Mouse (Mus musculus): ENCODE measurements around the gene Srcin1. TPM values are rescaled to one million over a fixed set of nuclear protein-coding genes. Genes with fewer than 3 reads are reported as not detected.

Srcin1 gene
- total RNA-seq, 2 experiments from 2014 or later: not detected

GRCm38 (mm10) chr11:97556569-97557408 is 19.2 kb downstream of the Srcin1 start:
- ATAC-seq (replicated peaks; ENCODE audit: poor library complexity): peak; percentile 83

GRCm38 (mm10) chr11:97555144-97555543 is 20.8 kb downstream of the Srcin1 start:
- no peak for ATAC-seq (replicated peaks; ENCODE audit: poor library complexity)

GRCm38 (mm10) chr11:97552151-97552550 is 23.8 kb downstream of the Srcin1 start:
- no peak for ATAC-seq (replicated peaks; ENCODE audit: poor library complexity)

GRCm38 (mm10) chr11:97548757-97549156 is 27.2 kb downstream of the Srcin1 start:
- ATAC-seq (replicated peaks; ENCODE audit: poor library complexity): no peak

GRCm38 (mm10) chr11:97547957-97548706 is 27.9 kb downstream of the Srcin1 start:
- no peak for ATAC-seq (replicated peaks; ENCODE audit: poor library complexity)

- no peak for ATAC-seq (replicated peaks; ENCODE audit: poor library complexity)
Measured at GRCm38 (mm10) chr11:97546804-97547411, 29.1 kb downstream of the Srcin1 start.

- peak; percentile 54; the same call in 1 of the 2 replicates for ATAC-seq (replicated peaks; ENCODE audit: poor library complexity)
Measured at GRCm38 (mm10) chr11:97545808-97546560, 30.0 kb downstream of the Srcin1 start.

GRCm38 (mm10) chr11:97543883-97544282 is 32.1 kb downstream of the Srcin1 start:
- ATAC-seq (replicated peaks; ENCODE audit: poor library complexity): no peak

- no peak for ATAC-seq (replicated peaks; ENCODE audit: poor library complexity)
Measured at GRCm38 (mm10) chr11:97543181-97543733, 32.7 kb downstream of the Srcin1 start.

GRCm38 (mm10) chr11:97542171-97543150 is 33.5 kb downstream of the Srcin1 start:
- ATAC-seq (replicated peaks; ENCODE audit: poor library complexity): no peak

GRCm38 (mm10) chr11:97540604-97541003 is 35.4 kb downstream of the Srcin1 start:
- no peak for ATAC-seq (replicated peaks; ENCODE audit: poor library complexity)

GRCm38 (mm10) chr11:97540136-97540535 is 35.9 kb downstream of the Srcin1 start:
- ATAC-seq (replicated peaks; ENCODE audit: poor library complexity): peak; percentile 76

- no peak for ATAC-seq (replicated peaks; ENCODE audit: poor library complexity)
Measured at GRCm38 (mm10) chr11:97539622-97540021, 36.4 kb downstream of the Srcin1 start.

GRCm38 (mm10) chr11:97537580-97538089 is 38.4 kb downstream of the Srcin1 start:
- no peak for ATAC-seq (replicated peaks; ENCODE audit: poor library complexity)

- ATAC-seq (replicated peaks; ENCODE audit: poor library complexity): no peak
Measured at GRCm38 (mm10) chr11:97536835-97537579, 39.0 kb downstream of the Srcin1 start.

GRCm38 (mm10) chr11:97536083-97536747 is 39.8 kb downstream of the Srcin1 start:
- no peak for ATAC-seq (replicated peaks; ENCODE audit: poor library complexity)

- no peak for ATAC-seq (replicated peaks; ENCODE audit: poor library complexity)
Measured at GRCm38 (mm10) chr11:97535660-97536059, 40.3 kb downstream of the Srcin1 start.

GRCm38 (mm10) chr11:97535308-97535630 is 40.7 kb downstream of the Srcin1 start:
- no peak for ATAC-seq (replicated peaks; ENCODE audit: poor library complexity)

Measured in megakaryocyte progenitor cell, adult 5-6 weeks (primary cell).